Mouse (Mus musculus) layer of hippocampus, adult 2 months (tissue): ENCODE data around the gene Tnxb. TPM values are rescaled to one million over a fixed set of nuclear protein-coding genes. Genes with fewer than 3 reads are reported as not detected.

Experiments used
- DNase-seq, 2 experiments: peaks; one replicate each; pipeline ENCODE4 v3.0.0; 2022; ENCODE audit warnings: low spot score in 2 of 2
- H3K27ac ChIP-seq: fragments of 200-600 bp; 2 replicates; pipeline ENCODE4 v1.8.1; 2022
- H3K4me3 ChIP-seq: fragments of 200-600 bp; 2 replicates; pipeline ENCODE4 v1.8.1; 2022; ENCODE audit warnings: mild to moderate bottlenecking
- CTCF ChIP-seq: fragments of 200-600 bp; conservative IDR thresholded peaks from 2 replicates; pipeline ENCODE4 v1.8.1; 2022; ENCODE audit warnings: antibody characterized with exemption, mild to moderate bottlenecking, moderate library complexity
- total RNA-seq, 2 experiments: library from RNA; stranded (reverse); gene quantifications; 2 replicates each; pipeline ENCODE4 v1.2.3; 2021

The Tnxb gene
- total RNA-seq, 2 experiments from 2014 or later = 10.9 to 11.0 TPM

DNA sequence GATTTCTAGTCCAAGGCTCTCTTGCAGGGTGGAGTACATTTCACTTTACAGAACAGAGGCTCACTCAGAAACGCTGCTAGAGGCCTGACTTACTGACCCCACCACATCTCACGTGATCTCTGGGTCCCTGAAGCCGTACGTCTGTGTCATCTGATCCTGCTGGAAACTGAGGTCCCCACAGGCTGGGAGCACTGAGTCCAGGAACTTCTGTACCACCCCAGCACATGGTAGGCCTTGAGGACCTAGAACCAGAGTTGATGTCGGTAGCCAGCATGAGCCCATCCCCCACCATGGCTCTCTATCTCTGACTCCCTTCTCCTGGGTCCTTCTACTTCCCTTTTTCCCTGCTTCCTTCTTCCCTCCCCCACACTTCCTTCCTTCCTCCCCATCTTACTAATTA is 76.2 kb downstream of the Tnxb start:
- H3K4me3 ChIP-seq = no peak overlapping the region
- no peak overlapping the region for H3K27ac ChIP-seq
- DNase-seq = no peak
- no peak for TF ChIP-seq CTCF

DNA sequence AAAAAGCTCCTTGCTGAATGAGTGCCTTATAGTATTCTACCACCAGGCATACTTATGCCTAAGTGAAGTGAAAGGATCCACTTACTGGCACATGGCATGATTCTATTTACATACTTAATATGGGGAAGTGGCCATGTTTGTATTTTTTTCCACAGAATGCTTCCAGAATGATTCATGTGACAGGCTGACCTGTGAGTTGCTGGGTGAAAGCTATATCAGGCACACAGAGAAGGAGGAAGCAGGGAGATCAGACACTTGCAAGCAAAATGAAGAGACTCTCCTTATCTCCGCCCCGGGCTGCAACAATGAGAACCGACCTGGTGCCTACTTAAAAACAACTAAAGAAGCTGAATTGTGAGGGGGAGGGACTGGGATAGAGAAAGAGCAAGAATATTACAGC is 91.1 kb downstream of the Tnxb start:
- Histone ChIP-seq H3K27ac (no peak overlapping the region), H3K4me3 (no peak overlapping the region)
- DNase-seq = no peak
- TF ChIP-seq CTCF = no peak

Other genes with a start within 250 kb of the Tnxb start
- gene Btnl4, start 193.2 kb upstream of the Tnxb start, total RNA-seq = not detected
- gene Btnl6, start 153.2 kb upstream of the Tnxb start, total RNA-seq = not detected
- gene Notch4, start 106.3 kb upstream of the Tnxb start, total RNA-seq = 10 to 100 TPM; 11.0 to 15.9 TPM
- gene Gpsm3, start 80.7 kb upstream of the Tnxb start, total RNA-seq = 1 to 10 TPM; 2.4 to 2.5 TPM
- gene Pbx2, start 79.3 kb upstream of the Tnxb start, total RNA-seq = 10 to 100 TPM; 66.9 to 69.5 TPM
- gene Ager, start 72.7 kb upstream of the Tnxb start, total RNA-seq = under 1 TPM; 0.79 to 0.83 TPM
- 10 to 100 TPM; 72.1 to 80.3 TPM for gene Rnf5, start 66.8 kb upstream of the Tnxb start, total RNA-seq
- 100 to 1,000 TPM; 153 to 160 TPM for gene Agpat1, start 66.3 kb upstream of the Tnxb start, total RNA-seq
- 1 to 10 TPM; 1.7 to 2.4 TPM for gene Egfl8, start 54.6 kb upstream of the Tnxb start, total RNA-seq
- 10 to 100 TPM; 46.8 to 55.8 TPM for gene Ppt2, start 42.0 kb upstream of the Tnxb start, total RNA-seq
- gene Prrt1, start 41.0 kb upstream of the Tnxb start, total RNA-seq = 100 to 1,000 TPM; 276 to 305 TPM
- 10 to 100 TPM; 16.2 to 18.8 TPM for gene Fkbpl, start 25.8 kb upstream of the Tnxb start, total RNA-seq
- gene Atf6b, start 23.4 kb upstream of the Tnxb start, total RNA-seq = 10 to 100 TPM; 92.0 to 93.2 TPM
- gene C4b, start 73.3 kb downstream of the Tnxb start, total RNA-seq = 10 to 100 TPM; 27.2 to 28.7 TPM
- gene Cyp21a1, start 134.0 kb downstream of the Tnxb start, total RNA-seq = under 1 TPM in 1 of 2 experiments, not detected in 1; 0.42 TPM
- gene Stk19, start 166.4 kb downstream of the Tnxb start, total RNA-seq = 10 to 100 TPM; 55.5 to 61.3 TPM
- 10 to 100 TPM; 39.7 to 42.3 TPM for gene Dxo, start 166.5 kb downstream of the Tnxb start, total RNA-seq
- 10 to 100 TPM; 75.1 to 78.3 TPM for gene Skiv2l, start 179.7 kb downstream of the Tnxb start, total RNA-seq
- 10 to 100 TPM; 34.9 to 38.1 TPM for gene Nelfe, start 179.9 kb downstream of the Tnxb start, total RNA-seq
- gene Cfb, start 192.0 kb downstream of the Tnxb start, total RNA-seq = not detected
- gene Zbtb12, start 208.9 kb downstream of the Tnxb start, total RNA-seq = 1 to 10 TPM; 7.5 to 9.0 TPM
- not detected for gene Gm20547, start 211.5 kb downstream of the Tnxb start, total RNA-seq
- gene C2, start 227.7 kb downstream of the Tnxb start, total RNA-seq = 1 to 10 TPM; 1.1 to 1.8 TPM
- 100 to 1,000 TPM; 181 to 190 TPM for gene Ehmt2, start 227.9 kb downstream of the Tnxb start, total RNA-seq
- under 1 TPM in 1 of 2 experiments, not detected in 1; 0.29 TPM for gene Slc44a4, start 243.9 kb downstream of the Tnxb start, total RNA-seq